Mouse (Mus musculus) adrenal gland, postnatal 0 days (tissue): Measurements from ENCODE around the gene Derl3. TPM values are rescaled to one million over a fixed set of nuclear protein-coding genes. Genes with fewer than 3 reads are reported as not detected.

ENCODE experiments used
- polyA plus RNA-seq: library from polyadenylated mRNA; unstranded; fragments of >200 nt; fragmentation: Nextera tagmentation; extraction: Ambion mirVana; gene quantifications from 2 replicates; pipeline ENCODE4 v1.2.1, GENCODE M21; 2015

The Derl3 gene
- polyA plus RNA-seq, result 0.32 and 3.0 TPM in 2 replicates

DNA sequence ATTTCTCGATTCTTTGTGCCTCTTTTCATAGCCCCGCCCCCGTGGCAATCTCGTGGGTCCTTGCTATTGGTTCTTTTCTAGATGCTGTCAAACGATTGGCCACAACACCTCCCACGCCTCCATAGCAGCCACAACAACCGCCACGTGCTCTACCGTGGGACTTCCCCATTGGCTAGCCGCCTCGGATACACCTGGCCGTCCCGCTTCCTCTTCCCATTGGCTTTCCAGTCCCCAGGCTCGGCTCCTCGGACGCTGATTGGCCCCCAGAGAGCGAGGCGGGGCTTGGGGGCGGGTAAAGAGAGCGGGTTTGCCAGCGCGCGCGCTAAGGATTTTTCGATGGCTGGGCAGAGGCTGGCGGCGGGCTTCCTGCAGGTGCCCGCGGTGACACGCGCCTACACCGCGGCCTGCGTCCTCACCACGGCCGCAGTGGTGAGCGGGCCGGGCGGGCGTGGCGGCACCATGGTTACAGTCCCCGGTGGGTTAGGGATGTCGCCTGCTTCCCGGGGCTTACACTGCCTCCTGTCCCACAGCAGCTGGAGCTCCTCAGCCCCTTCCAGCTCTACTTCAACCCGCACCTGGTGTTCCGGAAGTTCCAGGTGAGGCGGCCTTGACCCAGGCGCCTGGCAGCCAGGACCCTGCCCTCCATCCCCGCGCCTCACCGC is at the start of gene Derl3:
TSS of gene Derl3 (plus strand) at position 325 of the 662 bp plus-strand sequence.

DNA sequence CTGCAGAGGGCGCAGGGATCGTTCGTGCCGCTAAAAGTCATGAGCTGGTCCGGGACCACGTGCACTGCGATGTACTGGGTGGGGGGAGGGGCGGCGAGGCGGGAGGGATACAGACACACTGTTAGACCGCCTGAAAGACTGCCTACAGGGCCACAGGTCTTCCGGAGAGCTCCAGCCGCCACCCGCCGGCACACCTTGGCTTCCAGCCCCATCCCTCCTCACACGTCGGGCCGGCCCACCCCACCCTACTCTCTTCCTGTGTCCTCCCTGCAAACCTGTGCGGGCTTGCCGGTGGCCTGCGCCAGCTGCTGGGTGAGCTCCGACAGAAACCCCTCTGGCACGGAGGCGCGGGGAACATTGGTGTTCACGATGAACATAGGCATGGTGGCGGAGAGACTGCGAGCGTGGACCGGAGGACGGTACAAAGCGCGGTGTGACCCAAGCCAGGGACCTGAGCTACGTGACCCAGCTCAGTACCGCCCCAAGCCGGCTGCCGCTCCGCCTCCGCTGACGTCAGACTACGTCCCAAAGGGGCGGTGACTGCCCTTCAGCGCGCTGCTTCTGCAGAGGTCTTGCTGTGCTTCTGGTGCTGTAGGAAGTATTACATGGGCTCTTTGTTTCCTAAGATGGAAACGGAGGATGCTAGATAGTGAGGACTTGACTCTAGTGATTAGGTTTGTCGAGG is 33.3 kb upstream of the Derl3 start, which contains the start of gene Mif:
TSS of gene Mif (minus strand) at position 455 of the 685 bp plus-strand sequence.

DNA sequence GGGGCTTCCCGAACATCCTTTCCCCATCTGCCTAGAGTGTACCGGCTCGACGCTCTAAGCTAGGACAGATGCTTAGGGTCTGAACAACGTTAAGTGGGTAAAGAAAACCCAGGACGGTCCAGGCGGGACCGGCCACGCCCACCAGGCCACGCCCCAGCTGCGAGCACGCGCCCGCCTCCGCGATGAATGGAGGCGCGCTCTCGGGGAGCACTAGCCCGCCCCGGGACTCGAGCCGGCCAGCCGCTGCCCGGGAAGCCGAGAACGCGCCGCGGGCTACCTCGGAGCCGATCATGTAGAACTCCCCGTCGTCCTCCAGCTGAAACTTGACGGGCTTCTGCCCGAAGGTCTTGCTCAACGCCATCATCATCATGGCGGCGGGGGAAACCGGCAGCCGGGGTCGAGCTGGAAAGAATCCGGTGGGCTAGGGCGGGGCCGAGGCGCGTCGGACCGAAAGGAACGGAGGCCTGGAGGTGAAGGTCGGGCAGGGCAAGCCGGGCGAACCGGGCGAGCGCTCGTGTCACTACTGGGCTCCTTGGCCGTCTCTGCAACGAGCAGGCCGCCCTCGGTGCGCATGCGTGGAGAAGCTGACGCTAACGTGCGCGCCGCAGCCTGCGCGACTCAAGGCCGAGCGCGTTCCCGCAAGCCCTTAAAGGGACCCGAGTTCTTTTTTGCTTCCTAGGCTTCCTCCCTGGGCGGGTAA is 28.0 kb downstream of the Derl3 start, which contains the start of gene Smarcb1:
TSS of gene Smarcb1 (minus strand) at position 592 of the 700 bp plus-strand sequence.

DNA sequence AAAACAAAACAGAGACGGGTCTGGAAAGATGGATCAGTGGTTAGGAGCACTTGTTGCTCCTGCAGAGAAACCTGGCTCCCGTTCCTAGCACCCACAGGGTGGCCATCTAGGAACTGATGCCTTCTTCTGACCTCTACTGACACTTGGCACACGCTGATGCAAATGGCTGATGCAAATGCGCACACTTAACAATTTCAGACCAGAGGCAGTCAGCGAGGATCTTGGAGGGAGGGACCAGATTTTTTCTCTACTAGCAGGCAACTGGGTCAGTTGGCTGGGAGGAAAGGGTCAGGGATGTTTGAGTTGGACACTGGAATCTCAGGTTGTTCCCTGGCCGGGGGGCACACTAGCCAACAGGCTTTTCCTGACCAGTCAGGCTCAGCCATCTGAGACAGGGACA is 39.7 kb downstream of the Derl3 start, which contains the start of gene Chchd10:
TSS of gene Chchd10 (plus strand) at position 240 of the 400 bp plus-strand sequence.

DNA sequence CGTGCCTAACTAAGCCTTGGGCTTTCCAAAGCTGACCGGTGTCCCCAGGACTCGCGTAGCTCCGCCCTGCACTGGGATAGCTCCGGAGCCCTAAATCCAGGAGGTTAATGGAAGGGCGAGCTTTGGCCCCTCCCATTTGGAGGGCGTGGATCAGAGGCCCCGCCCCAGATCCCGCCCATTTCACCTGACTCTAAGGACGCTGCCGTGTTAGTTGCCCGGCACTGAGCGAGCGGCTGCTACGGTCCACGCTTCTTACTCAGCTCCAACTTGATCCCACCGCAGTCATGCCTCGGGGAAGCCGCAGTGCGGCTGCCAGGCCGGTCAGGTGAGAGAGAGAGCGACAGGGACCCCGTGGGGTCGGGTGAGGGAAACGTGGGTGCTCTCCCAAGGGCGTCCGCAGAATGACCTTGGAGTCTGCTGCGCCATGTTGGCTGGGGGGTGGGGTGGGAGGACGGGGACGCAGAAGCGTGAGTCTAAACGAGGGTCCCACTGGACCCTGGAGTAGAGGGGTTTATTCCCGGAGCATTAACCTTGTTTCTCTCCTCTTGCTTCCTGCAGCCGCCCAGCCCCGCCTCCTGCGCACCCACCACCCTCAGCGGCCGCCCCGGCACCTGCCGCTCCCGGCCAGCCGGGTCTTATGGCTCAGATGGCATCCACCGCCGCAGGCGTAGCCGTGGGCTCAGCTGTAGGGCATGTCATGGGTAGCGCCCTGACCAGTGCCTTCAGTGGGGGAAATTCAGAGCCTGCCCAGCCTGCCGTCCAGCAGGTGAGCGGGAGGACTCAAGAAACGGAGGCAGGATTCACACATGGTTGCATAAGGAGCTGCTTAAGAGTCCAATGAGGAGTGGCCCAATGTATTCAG is 42.7 kb downstream of the Derl3 start, which contains the start of gene Mmp11:
TSS of gene Mmp11 (minus strand) at position 817 of the 862 bp plus-strand sequence.

DNA sequence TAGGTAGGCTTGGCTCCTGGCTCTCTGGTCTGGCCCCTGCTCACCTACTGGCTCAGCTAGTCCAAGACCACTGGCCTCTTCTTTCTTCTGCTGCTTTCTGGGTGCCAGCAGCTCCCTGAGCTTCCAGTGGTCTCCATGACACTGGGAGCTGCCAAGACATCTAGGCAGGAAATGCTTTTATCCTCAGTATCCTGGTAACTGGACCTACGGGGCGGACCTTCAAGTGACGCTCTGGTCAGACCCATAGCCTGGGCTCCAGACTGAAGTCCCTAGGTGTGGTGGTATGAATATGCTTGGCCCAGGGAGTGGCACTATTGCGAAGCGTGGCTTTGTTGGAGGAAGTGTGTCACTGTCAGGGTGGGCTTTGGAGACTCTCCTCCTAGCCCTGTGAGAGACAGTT is 47.3 kb downstream of the Derl3 start, which contains the start of gene Gm867:
TSS of gene Gm867 (minus strand) at position 153 of the 400 bp plus-strand sequence.

DNA sequence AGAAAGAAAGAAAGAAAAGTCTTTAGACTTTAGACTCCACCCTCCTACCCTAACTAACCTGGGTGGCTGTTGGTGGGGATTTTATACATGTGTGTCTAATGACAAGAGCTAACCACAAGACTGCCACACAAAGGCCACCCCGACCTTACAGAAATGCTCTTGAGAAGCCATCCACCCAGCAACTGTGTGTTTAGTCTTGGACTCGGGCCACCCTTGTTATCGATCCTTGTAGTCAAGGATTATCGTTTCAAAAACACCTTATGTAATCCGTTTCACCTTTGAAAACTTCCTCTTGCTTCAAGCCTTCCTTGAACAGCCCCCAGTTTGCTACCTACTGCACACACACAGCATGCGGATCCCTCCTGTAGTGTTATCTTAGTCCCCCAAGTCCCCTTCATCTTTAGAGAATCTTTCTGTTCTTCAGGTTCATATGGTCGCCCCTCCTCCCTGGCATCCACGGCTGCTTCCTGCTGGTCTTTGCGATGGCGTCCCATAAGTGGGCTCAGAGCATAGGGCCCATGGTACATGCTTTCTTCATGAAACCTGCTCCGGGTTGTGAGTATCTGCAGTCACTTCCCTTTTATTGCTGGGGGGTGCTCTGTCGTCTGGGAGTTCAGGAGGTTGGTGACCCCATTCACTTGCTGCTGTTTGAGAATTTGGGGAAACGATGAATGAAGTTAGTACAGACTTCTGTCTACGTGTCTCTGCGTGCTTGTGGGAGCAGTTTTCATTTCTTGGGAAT is 49.7 kb downstream of the Derl3 start, which contains the start of gene Vpreb3:
TSS of gene Vpreb3 (plus strand) at position 322 of the 742 bp plus-strand sequence.

Other genes with a start within 250 kb of the Derl3 start
- 7.7 and 10.6 TPM in 2 replicates for gene Susd2, start 249.4 kb upstream of the Derl3 start, polyA plus RNA-seq
- gene Cabin1, start 129.1 kb upstream of the Derl3 start, polyA plus RNA-seq, result 21.4 and 25.9 TPM in 2 replicates
- 81.4 and 106 TPM in 2 replicates for gene Ddt, start 120.0 kb upstream of the Derl3 start, polyA plus RNA-seq
- gene Gm20441, start 112.5 kb upstream of the Derl3 start, polyA plus RNA-seq, result 0.22 TPM in 1 of 2 replicates, not detected in the other
- 12.6 and 16.8 TPM in 2 replicates for gene Gstt3, start 112.0 kb upstream of the Derl3 start, polyA plus RNA-seq
- gene Gstt1, start 94.8 kb upstream of the Derl3 start, polyA plus RNA-seq, result 18.9 and 26.1 TPM in 2 replicates
- gene Gstt4, start 70.9 kb upstream of the Derl3 start, polyA plus RNA-seq, result not detected in 2 replicates
- gene Gstt2, start 56.0 kb upstream of the Derl3 start, polyA plus RNA-seq, result 39.0 and 42.7 TPM in 2 replicates
- 540 and 846 TPM in 2 replicates for gene Mif, start 33.2 kb upstream of the Derl3 start, polyA plus RNA-seq
- gene Smarcb1, start 28.2 kb downstream of the Derl3 start, polyA plus RNA-seq, result 75.4 and 89.9 TPM in 2 replicates
- gene Chchd10, start 39.7 kb downstream of the Derl3 start, polyA plus RNA-seq, result 128 and 210 TPM in 2 replicates
- gene Mmp11, start 43.1 kb downstream of the Derl3 start, polyA plus RNA-seq, result 15.1 and 23.4 TPM in 2 replicates
- gene Gm867, start 47.3 kb downstream of the Derl3 start, polyA plus RNA-seq, result 0.62 and 0.66 TPM in 2 replicates
- 2.9 and 4.8 TPM in 2 replicates for gene Vpreb3, start 49.6 kb downstream of the Derl3 start, polyA plus RNA-seq
- gene Gm5134, start 61.1 kb downstream of the Derl3 start, polyA plus RNA-seq, result 0.06 and 0.17 TPM in 2 replicates
- gene Zfp280b, start 139.2 kb downstream of the Derl3 start, polyA plus RNA-seq, result 7.1 and 8.8 TPM in 2 replicates
- gene Slc5a4b, start 217.5 kb downstream of the Derl3 start, polyA plus RNA-seq, result 0.06 TPM in 1 of 2 replicates, not detected in the other